Mouse (Mus musculus) hindbrain, embryonic 16.5 days (tissue): Measurements from ENCODE around the gene Tead2. TPM values are rescaled to one million over a fixed set of nuclear protein-coding genes. Genes with fewer than 3 reads are reported as not detected.

ENCODE experiments used
- ATAC-seq: fragments of 200-750 bp; cut with Nextera tagmentation; 2 replicates; pipeline ENCODE4 v1.8.0; 2017; ENCODE audit warnings: moderate TSS enrichment, moderate library complexity
- H3K27ac ChIP-seq: fragments of 300-500 bp; sonication (generic); 2 replicates; pipeline ENCODE4 v1.5.1; 2014; ENCODE audit warnings: low read depth, mild to moderate bottlenecking, control low read depth, low read length, moderate library complexity
- H3K27me3 ChIP-seq: fragments of 300-500 bp; sonication (generic); replicated peaks from 2 replicates; pipeline ENCODE4 v1.6.1; 2014; ENCODE audit warnings: low read length; ENCODE audit not compliant: control insufficient read depth, insufficient read depth
- H3K36me3 ChIP-seq: fragments of 300-500 bp; sonication (generic); 2 replicates; pipeline ENCODE4 v1.6.1; 2014; ENCODE audit warnings: mild to moderate bottlenecking, low read length, moderate library complexity, mixed read lengths; ENCODE audit not compliant: control insufficient read depth, insufficient read depth
- H3K4me1 ChIP-seq: fragments of 300-500 bp; sonication (generic); 2 replicates; pipeline ENCODE4 v1.6.1; 2014; ENCODE audit warnings: low read depth, low read length; ENCODE audit not compliant: control insufficient read depth, insufficient read depth
- H3K4me2 ChIP-seq: fragments of 300-500 bp; sonication (generic); 2 replicates; pipeline ENCODE4 v1.6.1; 2014; ENCODE audit warnings: mild to moderate bottlenecking, low read length, control low read depth, moderate library complexity
- H3K4me3 ChIP-seq: fragments of 300-500 bp; sonication (generic); 2 replicates; pipeline ENCODE4 v1.5.1; 2014; ENCODE audit warnings: mild to moderate bottlenecking, low read length, control low read depth, moderate library complexity
- H3K9ac ChIP-seq: fragments of 300-500 bp; sonication (generic); 2 replicates; pipeline ENCODE4 v1.6.1; 2014; ENCODE audit warnings: low read depth, mild to moderate bottlenecking, control low read depth, low read length, moderate library complexity
- H3K9me3 ChIP-seq: fragments of 300-500 bp; sonication (generic); 2 replicates; pipeline ENCODE4 v1.6.1; 2014; ENCODE audit warnings: mild to moderate bottlenecking, low read length, moderate library complexity; ENCODE audit not compliant: control insufficient read depth
- WGBS: fragments of 180-500 bp; shearing (Covaris S2); extraction: QIAGEN DNeasy Blood & Tissue Kit; methylation state at CpG from one replicate; pipeline ENCODE4 v1.1.7; 2014; 5-methylcytosine and 5-hydroxymethylcytosine counted together
- microRNA-seq: library from miRNA; unstranded; fragments of <30 nt; microRNA quantifications from one replicate; pipeline ENCODE4, GENCODE M21; 2017
- polyA plus RNA-seq: library from polyadenylated mRNA; unstranded; fragments of >200 nt; fragmentation: Nextera tagmentation; extraction: Ambion mirVana; gene quantifications from 2 replicates; pipeline ENCODE4 v1.2.1, GENCODE M21; 2015

Gene Tead2
- polyA plus RNA-seq, 1 experiment from 2014 or later: 46.9 TPM

GRCm38 (mm10) chr7:45273672-45274071, 58.1 kb downstream of the Tead2 start:
- 89% methylated on average over 8 of the region's 8 CpGs for WGBS
- Histone ChIP-seq H3K9me3 (no peaks in the 10 kb centered on the region), H3K4me2 (no peak overlapping the region), H3K9ac (no peak overlapping the region), H3K4me3 (no peak overlapping the region), H3K27me3 (peaks cover 4% of the 10 kb centered on the region; the same call in 1 of the 2 replicates), H3K36me3 (no peaks in the 10 kb centered on the region), H3K27ac (no peak overlapping the region), H3K4me1 (peaks cover 3% of the 10 kb centered on the region; the same call in 1 of the 2 replicates)
- no peak for ATAC-seq

DNA sequence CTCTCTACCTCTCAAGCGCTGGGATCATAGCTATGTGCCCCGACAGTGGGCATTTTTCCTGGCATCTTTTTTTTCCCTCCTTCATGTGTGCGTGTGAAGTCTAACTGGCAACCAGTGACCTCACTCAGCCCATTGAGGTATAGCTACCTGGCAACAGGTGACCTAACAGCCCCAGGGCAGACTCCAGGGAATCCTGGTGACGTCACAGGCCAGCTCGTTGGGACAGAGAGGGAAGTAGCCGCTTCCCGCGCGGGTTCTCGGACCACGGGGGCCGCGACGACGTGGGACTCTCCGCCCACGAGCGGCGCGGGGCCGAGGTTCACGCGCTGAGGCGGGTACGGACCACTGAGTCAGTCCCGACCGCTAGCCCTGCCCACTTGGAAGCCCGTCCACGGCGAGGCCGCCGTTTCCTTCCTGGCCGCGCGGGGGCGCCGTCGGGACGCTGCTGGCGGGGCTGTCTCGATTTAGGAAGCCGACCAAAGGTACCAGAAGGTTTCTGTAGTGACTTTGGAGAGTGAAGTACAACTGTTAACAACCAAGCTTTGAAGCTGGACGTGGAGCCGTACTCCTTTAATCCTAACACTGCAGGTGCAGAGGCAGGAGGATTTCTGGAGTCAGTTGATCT, 61.7 kb downstream of the Tead2 start, which contains the start of gene Slc6a21:
Slc6a21 (plus strand) TSS at position 378 of the 625 bp plus-strand sequence.
- Histone ChIP-seq H3K4me1 (peaks cover 3% of the 10 kb centered on the region; the same call in 1 of the 2 replicates), H3K4me2 (peak within 1 kb of the TSS; percentile 65), H3K9ac (peak within 1 kb of the TSS; percentile 41; the same call in 1 of the 2 replicates), H3K9me3 (no peaks in the 10 kb centered on the region), H3K27ac (no peak within 1 kb of the TSS), H3K27me3 (peaks cover 4% of the 10 kb centered on the region; the same call in 1 of the 2 replicates), H3K4me3 (peak within 1 kb of the TSS; percentile 38), H3K36me3 (no peaks in the 10 kb centered on the region)
- no peak for ATAC-seq
- WGBS: 7% methylated on average over 44 of the region's 44 CpGs

Small RNAs within 50 kb of the gene (microRNA-seq; reads per million reads assigned to microRNA genes)
- gene Mir7055: not detected

Other genes with a start within 250 kb of the Tead2 start
- 58.6 and 59.7 TPM in 2 replicates for gene Cpt1c, start 240.9 kb upstream of the Tead2 start, polyA plus RNA-seq
- gene Prmt1, start 229.2 kb upstream of the Tead2 start, polyA plus RNA-seq: 629 and 637 TPM in 2 replicates
- 63.5 and 65.4 TPM in 2 replicates for gene Irf3, start 218.1 kb upstream of the Tead2 start, polyA plus RNA-seq
- 10.2 and 15.7 TPM in 2 replicates for gene Bcl2l12, start 217.0 kb upstream of the Tead2 start, polyA plus RNA-seq
- 38.6 and 47.1 TPM in 2 replicates for gene Scaf1, start 199.4 kb upstream of the Tead2 start, polyA plus RNA-seq
- gene Rras, start 197.8 kb upstream of the Tead2 start, polyA plus RNA-seq: 13.1 and 16.7 TPM in 2 replicates
- 12.8 and 13.4 TPM in 2 replicates for gene Prr12, start 162.9 kb upstream of the Tead2 start, polyA plus RNA-seq
- 68.8 and 69.0 TPM in 2 replicates for gene Nosip, start 153.3 kb upstream of the Tead2 start, polyA plus RNA-seq
- gene Prrg2, start 153.1 kb upstream of the Tead2 start, polyA plus RNA-seq: 15.7 and 16.7 TPM in 2 replicates
- gene Rcn3, start 123.5 kb upstream of the Tead2 start, polyA plus RNA-seq: 63.3 and 77.3 TPM in 2 replicates
- 34.1 and 40.2 TPM in 2 replicates for gene Fcgrt, start 111.9 kb upstream of the Tead2 start, polyA plus RNA-seq
- gene Rps11, start 91.3 kb upstream of the Tead2 start, polyA plus RNA-seq: 698 and 709 TPM in 2 replicates
- gene Rpl13a, start 87.0 kb upstream of the Tead2 start, polyA plus RNA-seq: 587 and 622 TPM in 2 replicates
- gene Gm45713, start 79.5 kb upstream of the Tead2 start, polyA plus RNA-seq: 0.16 and 0.37 TPM in 2 replicates
- gene Flt3l, start 79.3 kb upstream of the Tead2 start, polyA plus RNA-seq: 2.0 and 2.8 TPM in 2 replicates
- 94.5 and 97.6 TPM in 2 replicates for gene Pih1d1, start 61.5 kb upstream of the Tead2 start, polyA plus RNA-seq
- 18.8 and 22.9 TPM in 2 replicates for gene Aldh16a1, start 61.2 kb upstream of the Tead2 start, polyA plus RNA-seq
- 1.1 and 1.5 TPM in 2 replicates for gene Slc17a7, start 51.8 kb upstream of the Tead2 start, polyA plus RNA-seq
- not detected in 2 replicates for gene Gfy, start 36.2 kb upstream of the Tead2 start, polyA plus RNA-seq
- 0.75 and 1.4 TPM in 2 replicates for gene Pth2, start 34.8 kb upstream of the Tead2 start, polyA plus RNA-seq
- 0.54 and 0.65 TPM in 2 replicates for gene Ccdc155, start 10.9 kb upstream of the Tead2 start, polyA plus RNA-seq
- 13.6 and 18.4 TPM in 2 replicates for gene Dkkl1, start 3.6 kb upstream of the Tead2 start, polyA plus RNA-seq
- 1.3 and 1.4 TPM in 2 replicates for gene Cd37, start 23.4 kb downstream of the Tead2 start, polyA plus RNA-seq
- 0.89 and 2.0 TPM in 2 replicates for gene Slc6a16, start 25.3 kb downstream of the Tead2 start, polyA plus RNA-seq
- not detected in 2 replicates for gene Slc6a21, start 61.8 kb downstream of the Tead2 start, polyA plus RNA-seq
- gene Trpm4, start 118.0 kb downstream of the Tead2 start, polyA plus RNA-seq: 13.3 and 14.2 TPM in 2 replicates
- gene Hrc, start 119.5 kb downstream of the Tead2 start, polyA plus RNA-seq: 0.28 and 0.72 TPM in 2 replicates
- gene Ppfia3, start 151.3 kb downstream of the Tead2 start, polyA plus RNA-seq: 28.5 and 28.6 TPM in 2 replicates
- 41.4 and 70.3 TPM in 2 replicates for gene Lin7b, start 154.8 kb downstream of the Tead2 start, polyA plus RNA-seq
- gene Snrnp70, start 180.0 kb downstream of the Tead2 start, polyA plus RNA-seq: 144 and 161 TPM in 2 replicates
- gene Kcna7, start 189.9 kb downstream of the Tead2 start, polyA plus RNA-seq: 0.06 TPM in 1 of 2 replicates, not detected in the other
- 0.15 and 0.27 TPM in 2 replicates for gene Ntf5, start 197.9 kb downstream of the Tead2 start, polyA plus RNA-seq
- 2.0 and 2.3 TPM in 2 replicates for gene Lhb, start 205.1 kb downstream of the Tead2 start, polyA plus RNA-seq
- gene Gys1, start 219.1 kb downstream of the Tead2 start, polyA plus RNA-seq: 25.5 and 28.7 TPM in 2 replicates
- 94.3 and 108 TPM in 2 replicates for gene Ruvbl2, start 222.3 kb downstream of the Tead2 start, polyA plus RNA-seq
- 5,303 and 5,527 TPM in 2 replicates for gene Ftl1, start 244.1 kb downstream of the Tead2 start, polyA plus RNA-seq